Mouse (Mus musculus) embryonic facial prominence, embryonic 11.5 days (tissue): ENCODE data around the gene Krt42. TPM values are rescaled to one million over a fixed set of nuclear protein-coding genes. Genes with fewer than 3 reads are reported as not detected.
A peak's percentile ranks its signal among the peaks of the same experiment; 100 is the strongest.

Source experiments
- ATAC-seq: fragments of 200-750 bp; cut with Nextera tagmentation; replicated peaks from 2 replicates; pipeline ENCODE4 v1.8.0; 2017; ENCODE audit warnings: low read depth; ENCODE audit not compliant: insufficient number of reproducible peaks, low FRiP score, low TSS enrichment
- DNase-seq: peaks from one replicate; pipeline ENCODE4 v3.0.0-alpha.2; 2015; ENCODE audit warnings: low spot score
- H3K27ac ChIP-seq: fragments of 300-500 bp; sonication (generic); replicated peaks from 2 replicates; pipeline ENCODE4 v1.5.1; 2014; ENCODE audit warnings: mild to moderate bottlenecking, low read depth, low read length, control low read depth
- H3K27me3 ChIP-seq: fragments of 300-500 bp; sonication (generic); 2 replicates; pipeline ENCODE4 v1.6.1; 2014; ENCODE audit warnings: mild to moderate bottlenecking, low read length, moderate library complexity, mixed read lengths; ENCODE audit not compliant: control insufficient read depth, insufficient read depth
- H3K36me3 ChIP-seq: fragments of 300-500 bp; sonication (generic); replicated peaks from 2 replicates; pipeline ENCODE4 v1.6.1; 2014; ENCODE audit warnings: low read depth, mild to moderate bottlenecking, low read length, moderate library complexity, mixed read lengths; ENCODE audit not compliant: control insufficient read depth, insufficient read depth
- H3K4me1 ChIP-seq: fragments of 300-500 bp; sonication (generic); 2 replicates; pipeline ENCODE4 v1.6.1; 2014; ENCODE audit warnings: low read length, mixed read lengths; ENCODE audit not compliant: control insufficient read depth, insufficient read depth
- H3K4me2 ChIP-seq: fragments of 300-500 bp; sonication (generic); 2 replicates; pipeline ENCODE4 v1.6.1; 2014; ENCODE audit warnings: low read depth, mild to moderate bottlenecking, control low read depth, low read length, moderate library complexity
- H3K4me3 ChIP-seq: fragments of 300-500 bp; sonication (generic); 2 replicates; pipeline ENCODE4 v1.5.1; 2014; ENCODE audit warnings: low read depth, low read length, control low read depth
- H3K9ac ChIP-seq: fragments of 300-500 bp; sonication (generic); replicated peaks from 2 replicates; pipeline ENCODE4 v1.6.1; 2014; ENCODE audit warnings: mild to moderate bottlenecking, control low read depth, low read length
- H3K9me3 ChIP-seq: fragments of 300-500 bp; sonication (generic); replicated peaks from 2 replicates; pipeline ENCODE4 v1.6.1; 2016; ENCODE audit warnings: mild to moderate bottlenecking, low read length, inconsistent platforms, mixed read lengths; ENCODE audit not compliant: control insufficient read depth
- WGBS: fragments of 180-500 bp; shearing (Covaris S2); extraction: QIAGEN DNeasy Blood & Tissue Kit; methylation state at CpG from one replicate; pipeline ENCODE4 v1.1.7; 2014; 5-methylcytosine and 5-hydroxymethylcytosine counted together
- polyA plus RNA-seq: library from polyadenylated mRNA; unstranded; fragments of >200 nt; fragmentation: Nextera tagmentation; extraction: Ambion mirVana; gene quantifications from 2 replicates; pipeline ENCODE4 v1.2.1, GENCODE M21; 2014

Krt42 gene
- polyA plus RNA-seq, 1 experiment from 2014 or later, result not detected

DNA sequence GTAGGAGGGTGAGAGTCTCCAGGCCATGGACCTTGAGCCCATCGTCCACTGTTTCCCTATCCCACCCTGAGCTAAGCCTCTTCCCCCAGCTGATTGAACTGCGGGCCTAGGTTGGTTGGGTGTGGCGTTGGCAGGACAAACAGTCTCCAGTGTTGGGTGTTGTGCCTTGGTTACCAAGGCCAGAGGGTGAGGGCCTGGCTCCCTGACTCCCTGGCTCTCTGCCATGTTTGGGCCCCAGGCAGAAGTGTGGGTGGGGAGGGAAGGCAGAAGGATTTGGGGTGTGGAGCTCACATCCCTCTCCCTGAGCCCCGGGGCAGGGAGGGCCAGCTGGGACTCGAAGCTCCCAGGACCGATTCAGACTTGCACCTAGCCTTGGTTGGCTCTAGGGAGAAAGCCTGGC lies 19.3 kb upstream of the Krt42 start:
- no peaks in the 10 kb centered on the region for H3K4me1 ChIP-seq
- DNase-seq, result no peak
- H3K36me3 ChIP-seq, result no peaks in the 10 kb centered on the region
- ATAC-seq, result no peak
- H3K9me3 ChIP-seq, result no peaks in the 10 kb centered on the region
- H3K27me3 ChIP-seq, result no peaks in the 10 kb centered on the region
- H3K4me2 ChIP-seq, result no peak overlapping the region
- H3K27ac ChIP-seq, result no peak overlapping the region
- WGBS, result 90% methylated on average over 6 of the region's 6 CpGs
- H3K4me3 ChIP-seq, result no peak overlapping the region
- H3K9ac ChIP-seq, result no peak overlapping the region

DNA sequence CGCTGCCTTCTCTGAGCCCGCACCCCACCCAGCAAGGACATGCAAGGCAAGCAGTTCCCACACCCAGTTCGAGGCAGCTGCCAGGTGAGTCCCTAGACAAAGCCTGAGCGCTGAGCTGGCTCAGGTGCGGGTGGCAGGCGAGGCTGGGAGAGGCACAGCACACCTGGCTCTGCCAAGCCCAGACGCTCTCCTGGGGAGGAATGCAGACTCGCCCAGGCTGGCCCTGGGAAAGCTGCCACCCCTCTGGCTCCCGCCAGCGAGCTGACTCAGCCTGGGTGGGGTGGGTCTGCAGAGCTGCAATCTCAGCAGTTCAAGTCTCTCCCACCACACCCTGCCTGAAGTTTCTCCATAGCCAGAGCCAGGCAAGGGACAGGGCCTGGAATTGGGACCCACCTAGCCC lies 17.4 kb upstream of the Krt42 start:
- no peak overlapping the region for H3K4me2 ChIP-seq
- H3K36me3 ChIP-seq, result no peaks in the 10 kb centered on the region
- H3K9me3 ChIP-seq, result no peaks in the 10 kb centered on the region
- no peak overlapping the region for H3K27ac ChIP-seq
- H3K9ac ChIP-seq, result no peak overlapping the region
- H3K4me1 ChIP-seq, result no peaks in the 10 kb centered on the region
- DNase-seq, result no peak
- ATAC-seq, result no peak; the same call in 1 of the 2 replicates
- no peak overlapping the region for H3K4me3 ChIP-seq
- 32% methylated on average over 10 of the region's 10 CpGs for WGBS
- no peaks in the 10 kb centered on the region for H3K27me3 ChIP-seq

DNA sequence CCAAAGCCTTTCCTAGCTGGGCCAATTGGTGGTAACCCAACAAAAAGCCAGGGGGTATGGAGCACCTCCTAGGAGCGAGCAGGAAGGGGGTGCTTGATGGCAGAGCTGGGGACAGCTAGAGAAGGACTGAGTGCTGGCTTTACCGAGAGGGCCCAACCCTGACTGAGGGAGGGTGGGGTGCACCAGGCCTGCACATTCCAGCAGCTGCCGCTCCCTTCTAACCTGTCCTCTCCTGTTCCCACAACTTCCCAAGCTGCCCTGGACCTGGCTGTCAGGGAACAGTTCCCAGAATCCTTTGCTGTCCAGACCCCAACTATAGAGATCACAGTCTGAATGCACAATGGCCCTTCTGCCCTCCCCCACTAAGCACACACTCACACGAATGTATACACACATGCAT lies 15.3 kb upstream of the Krt42 start:
- no peak overlapping the region for H3K4me2 ChIP-seq
- DNase-seq (no peak), ATAC-seq (no peak)
- 77% methylated on average over 4 of the region's 4 CpGs for WGBS
- H3K36me3 ChIP-seq, result no peaks in the 10 kb centered on the region
- H3K9ac ChIP-seq, result no peak overlapping the region
- no peaks in the 10 kb centered on the region for H3K9me3 ChIP-seq
- H3K27ac ChIP-seq, result no peak overlapping the region
- no peak overlapping the region for H3K4me3 ChIP-seq
- H3K4me1 ChIP-seq, result no peaks in the 10 kb centered on the region
- H3K27me3 ChIP-seq, result no peaks in the 10 kb centered on the region

DNA sequence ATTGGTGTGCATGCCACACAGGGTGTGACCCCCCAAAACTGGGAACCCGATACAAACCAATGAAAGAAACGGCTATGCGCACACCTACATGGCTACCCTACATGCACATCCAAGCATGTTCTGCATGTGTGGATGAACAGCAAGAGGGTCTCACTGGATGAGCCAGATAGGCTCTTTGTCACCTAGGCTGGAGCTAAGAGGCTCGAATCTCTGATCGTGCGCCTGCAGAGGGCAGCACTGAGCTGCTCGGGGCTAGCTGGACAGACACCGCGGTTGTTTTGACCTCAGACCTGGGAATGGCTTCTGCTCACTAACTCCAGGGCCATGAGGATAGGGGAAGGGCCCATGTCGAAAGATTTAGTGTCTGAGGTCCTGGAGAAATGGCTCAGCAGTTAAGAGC lies 12.9 kb upstream of the Krt42 start:
- H3K9me3 ChIP-seq, result no peaks in the 10 kb centered on the region
- H3K27me3 ChIP-seq, result no peaks in the 10 kb centered on the region
- H3K4me3 ChIP-seq, result no peak overlapping the region
- DNase-seq (peak; percentile 82), ATAC-seq (0 out of 2 replicates have a peak, but pooled peaks have one; percentile 1)
- no peak overlapping the region for H3K4me2 ChIP-seq
- no peaks in the 10 kb centered on the region for H3K4me1 ChIP-seq
- H3K27ac ChIP-seq, result no peak overlapping the region
- H3K9ac ChIP-seq, result no peak overlapping the region
- no peaks in the 10 kb centered on the region for H3K36me3 ChIP-seq
- 25% methylated on average over 10 of the region's 10 CpGs for WGBS

DNA sequence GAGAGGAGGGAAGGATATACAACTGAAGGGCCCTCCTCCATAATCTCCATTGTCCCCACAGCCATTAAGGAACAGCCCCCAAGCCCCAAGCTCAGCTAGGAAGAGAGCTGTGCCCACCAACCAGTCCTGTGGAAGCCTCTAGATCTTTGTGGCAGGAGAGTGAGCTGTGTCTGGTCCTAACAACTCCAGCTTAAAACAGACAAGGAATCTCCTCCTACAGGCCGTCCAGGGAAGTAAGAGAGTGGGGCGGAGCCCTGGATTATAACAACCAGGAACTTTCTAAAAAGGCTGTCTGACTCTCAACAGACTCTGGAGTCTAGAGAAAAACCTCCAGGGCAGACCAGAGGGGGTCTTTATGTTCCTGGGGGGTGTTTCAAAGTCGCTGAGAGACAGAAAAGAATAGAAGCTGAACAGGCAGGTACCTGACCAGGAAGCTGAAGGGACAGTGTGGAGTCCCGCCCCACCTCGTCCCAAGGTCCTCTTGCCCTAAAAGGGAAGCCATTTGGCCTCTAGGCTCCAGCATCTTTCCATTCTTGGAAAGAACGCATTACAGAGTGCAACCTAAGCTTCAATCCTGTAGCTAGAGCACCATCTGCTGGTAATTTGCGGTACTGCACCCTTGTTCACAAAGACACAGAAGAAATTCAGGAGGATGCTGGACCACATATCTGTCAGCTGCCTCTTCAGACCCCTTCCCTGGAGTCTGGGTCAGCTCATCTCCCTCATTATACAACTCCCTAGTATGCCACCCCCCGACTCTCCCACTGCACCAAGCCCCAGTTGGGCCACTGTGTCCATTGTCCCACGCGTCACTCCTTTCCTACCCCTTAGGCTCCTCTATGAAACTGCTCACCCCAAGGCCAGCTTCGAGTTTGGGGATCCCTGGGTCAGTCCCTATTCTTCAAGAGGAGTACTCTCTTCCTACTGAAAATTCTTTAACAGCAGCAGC lies 12.2 kb upstream of the Krt42 start:
- H3K27me3 ChIP-seq, result no peaks in the 10 kb centered on the region
- H3K4me2 ChIP-seq, result no peak overlapping the region
- H3K27ac ChIP-seq, result no peak overlapping the region
- H3K4me3 ChIP-seq, result no peak overlapping the region
- 21% methylated on average over 11 of the region's 11 CpGs for WGBS
- H3K36me3 ChIP-seq, result no peaks in the 10 kb centered on the region
- ATAC-seq (peak; percentile 14; the same call in 1 of the 2 replicates), DNase-seq (peak; percentile 95)
- H3K9me3 ChIP-seq, result no peaks in the 10 kb centered on the region
- H3K4me1 ChIP-seq, result no peaks in the 10 kb centered on the region
- no peak overlapping the region for H3K9ac ChIP-seq

DNA sequence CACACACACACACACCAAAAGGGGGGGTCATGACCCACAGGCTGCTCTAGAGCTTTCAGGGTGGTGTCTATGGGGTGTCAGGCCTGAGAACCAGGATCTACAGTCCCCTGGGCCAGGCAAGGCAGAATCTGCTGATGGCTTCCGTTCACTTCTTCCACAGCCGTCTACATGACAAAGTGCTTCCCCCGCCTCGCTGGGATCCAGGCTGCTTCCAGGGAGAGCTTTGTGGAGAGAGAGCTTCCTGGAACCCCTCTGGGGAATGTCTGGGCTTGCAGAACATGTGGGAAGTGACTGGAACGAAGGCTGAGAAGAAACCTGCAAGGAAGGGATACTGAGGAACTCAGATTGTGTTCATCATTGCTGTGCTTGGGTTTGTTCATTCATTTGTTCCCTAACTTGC lies 9.1 kb upstream of the Krt42 start:
- Histone ChIP-seq H3K9me3 (no peaks in the 10 kb centered on the region), H3K4me1 (no peaks in the 10 kb centered on the region), H3K4me3 (no peak overlapping the region), H3K4me2 (no peak overlapping the region), H3K9ac (no peak overlapping the region), H3K27ac (no peak overlapping the region), H3K27me3 (no peaks in the 10 kb centered on the region), H3K36me3 (no peaks in the 10 kb centered on the region)
- DNase-seq (no peak), ATAC-seq (no peak)
- WGBS, result 64% methylated on average over 5 of the region's 5 CpGs

DNA sequence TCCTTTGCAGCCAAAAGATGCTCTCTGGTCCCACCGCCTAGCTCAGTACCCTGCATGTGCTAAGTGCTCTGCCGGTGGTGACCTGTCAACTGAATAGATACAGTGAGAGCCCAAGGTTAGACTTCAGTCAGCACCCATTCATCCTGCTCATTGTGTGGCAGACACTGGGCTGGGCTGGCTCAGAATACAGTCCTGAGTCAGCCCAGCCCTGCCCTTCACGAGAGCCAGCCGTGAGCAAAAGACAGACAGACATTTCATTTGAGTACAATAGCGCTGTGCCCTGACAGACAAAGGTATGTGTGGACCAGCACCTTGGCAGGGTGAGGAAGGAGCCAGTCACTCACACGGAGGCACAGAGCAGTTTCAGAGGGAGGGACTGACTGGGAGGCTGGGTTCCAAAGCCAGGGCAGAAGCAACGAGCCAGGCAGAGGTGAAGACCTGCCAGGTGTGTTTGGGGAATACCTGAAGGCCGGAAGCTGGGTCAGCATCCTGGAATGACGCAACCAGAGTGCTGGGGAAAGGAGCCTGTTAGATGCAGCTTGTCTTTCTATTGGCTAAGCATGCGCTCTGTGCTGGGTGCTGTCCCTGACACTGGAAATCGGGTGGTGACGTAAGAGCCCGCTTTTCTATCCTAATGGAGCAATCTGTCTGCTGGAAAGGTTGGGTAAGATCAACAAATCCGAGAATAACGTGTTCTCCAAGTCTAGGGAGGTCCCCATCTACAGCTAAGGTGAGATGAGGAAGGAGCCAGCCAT lies 8.2 kb upstream of the Krt42 start:
- Histone ChIP-seq H3K27me3 (no peaks in the 10 kb centered on the region), H3K9ac (no peak overlapping the region), H3K4me1 (no peaks in the 10 kb centered on the region), H3K27ac (no peak overlapping the region), H3K9me3 (no peaks in the 10 kb centered on the region), H3K36me3 (no peaks in the 10 kb centered on the region), H3K4me3 (no peak overlapping the region), H3K4me2 (no peak overlapping the region)
- ATAC-seq, result no peak
- DNase-seq, result no peak
- WGBS, result 74% methylated on average over 15 of the region's 15 CpGs

DNA sequence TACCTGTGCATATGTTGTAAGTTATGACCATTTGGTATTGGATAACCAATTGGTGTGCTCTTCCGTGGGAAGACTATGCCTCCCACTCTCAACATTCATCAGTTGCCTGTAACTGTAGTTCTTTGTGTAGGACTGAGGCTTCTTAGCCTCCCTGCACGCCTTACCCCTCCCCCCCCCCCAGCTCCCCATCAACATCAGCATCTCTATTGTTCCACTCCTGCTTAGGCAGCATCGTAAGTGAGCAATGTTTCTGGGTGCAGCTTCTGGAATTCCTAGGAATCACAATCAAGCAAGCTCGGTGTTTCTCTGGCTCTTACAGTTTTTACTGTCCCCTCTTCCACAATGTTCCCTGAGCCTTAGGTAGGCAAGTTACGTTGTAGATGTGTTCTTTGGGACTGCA lies 5.8 kb upstream of the Krt42 start:
- Histone ChIP-seq H3K4me3 (no peak overlapping the region), H3K36me3 (no peaks in the 10 kb centered on the region), H3K9me3 (no peaks in the 10 kb centered on the region), H3K9ac (no peak overlapping the region), H3K27me3 (no peaks in the 10 kb centered on the region), H3K27ac (no peak overlapping the region), H3K4me2 (no peak overlapping the region), H3K4me1 (no peaks in the 10 kb centered on the region)
- no peak for ATAC-seq
- 48% methylated on average over 5 of the region's 5 CpGs for WGBS
- no peak for DNase-seq
